Mouse (Mus musculus): Measurements from ENCODE around the gene Galnt4. TPM values are rescaled to one million over a fixed set of nuclear protein-coding genes. Genes with fewer than 3 reads are reported as not detected.

The Galnt4 gene
- polyA plus RNA-seq, 1 experiment from 2014 or later = 7.2 TPM

- CTCF ChIA-PET = no interaction called here
- in situ Hi-C loops (cut with MboI; ENCODE audit: low pct_unique_long_range_greater_than_20kb) = no loop called here
- TF ChIP-seq CTCF (IDR thresholded peaks at IDR 0.05) = no peak
Observed at GRCm38 (mm10) chr10:99114295-99114694, 6.3 kb downstream of the Galnt4 start.

GRCm38 (mm10) chr10:99115471-99116236, 7.7 kb downstream of the Galnt4 start:
- in situ Hi-C loops (cut with MboI; ENCODE audit: low pct_unique_long_range_greater_than_20kb) = no loop called here
- DNase-seq (ENCODE audit: low read depth, low spot score) (no peak), ATAC-seq (no peak)
- H3K27me3 ChIP-seq = no peaks in the 10 kb centered on the region
- ChIA-PET CTCF (no interaction called here), POLR2A (interaction anchor here (0.6 kb wide), 1 partner anchor 115 kb away, joined by 3 read pairs; no protein-coding TSS in a partner anchor)
- no peak for TF ChIP-seq CTCF (IDR thresholded peaks at IDR 0.05)

More at GRCm38 (mm10) chr10:99114295-99114694, 6.3 kb downstream of the Galnt4 start:
- POLR2A ChIA-PET = no interaction called here
- ATAC-seq (no peak), DNase-seq (ENCODE audit: low read depth, low spot score) (no peak)
- H3K27me3 ChIP-seq = no peaks in the 10 kb centered on the region

- ATAC-seq (no peak), DNase-seq (ENCODE audit: low read depth, low spot score) (no peak)
- in situ Hi-C loops (cut with MboI; ENCODE audit: low pct_unique_long_range_greater_than_20kb) = no loop called here
- TF ChIP-seq CTCF (IDR thresholded peaks at IDR 0.05) = no peak
- ChIA-PET POLR2A (no interaction called here), CTCF (no interaction called here)
- no peaks in the 10 kb centered on the region for H3K27me3 ChIP-seq
Observed at GRCm38 (mm10) chr10:99116237-99116632, 8.3 kb downstream of the Galnt4 start.

GRCm38 (mm10) chr10:99116650-99117615, 9.0 kb downstream of the Galnt4 start:
- no peaks in the 10 kb centered on the region for H3K27me3 ChIP-seq
- POLR2A ChIA-PET = no interaction called here
- ATAC-seq (no peak), DNase-seq (ENCODE audit: low read depth, low spot score) (no peak)
- no peak for TF ChIP-seq CTCF (IDR thresholded peaks at IDR 0.05)
- CTCF ChIA-PET = no interaction called here
- in situ Hi-C loops (cut with MboI; ENCODE audit: low pct_unique_long_range_greater_than_20kb) = no loop called here

GRCm38 (mm10) chr10:99117876-99118275, 9.9 kb downstream of the Galnt4 start:
- ATAC-seq = no peak
- no peak for DNase-seq (ENCODE audit: low read depth, low spot score)
- CTCF ChIA-PET = interaction anchor here (1.1 kb wide), 1 partner anchor 10 kb away, joined by 3 read pairs; the partner anchor contains the start of gene Galnt4
- in situ Hi-C loops (cut with MboI; ENCODE audit: low pct_unique_long_range_greater_than_20kb) = no loop called here
- TF ChIP-seq CTCF (IDR thresholded peaks at IDR 0.05) = no peak
- POLR2A ChIA-PET = no interaction called here
- no peaks in the 10 kb centered on the region for H3K27me3 ChIP-seq

- ChIA-PET CTCF (interaction anchor here (1.1 kb wide), 1 partner anchor 11 kb away, joined by 3 read pairs; the partner anchor contains the start of gene Galnt4), POLR2A (no interaction called here)
- no peak for DNase-seq (ENCODE audit: low read depth, low spot score)
- in situ Hi-C loops (cut with MboI; ENCODE audit: low pct_unique_long_range_greater_than_20kb) = no loop called here
- no peaks in the 10 kb centered on the region for H3K27me3 ChIP-seq
- TF ChIP-seq CTCF (IDR thresholded peaks at IDR 0.05) = no peak
- ATAC-seq = no peak
Observed at GRCm38 (mm10) chr10:99118697-99119096, 10.7 kb downstream of the Galnt4 start.

- in situ Hi-C loops (cut with MboI; ENCODE audit: low pct_unique_long_range_greater_than_20kb) = no loop called here
- ATAC-seq = no peak
- TF ChIP-seq CTCF (IDR thresholded peaks at IDR 0.05) = no peak
- CTCF ChIA-PET = no interaction called here
- POLR2A ChIA-PET = no interaction called here
- no peak for DNase-seq (ENCODE audit: low read depth, low spot score)
- no peaks in the 10 kb centered on the region for H3K27me3 ChIP-seq
Observed at GRCm38 (mm10) chr10:99119471-99119870, 11.5 kb downstream of the Galnt4 start.

GRCm38 (mm10) chr10:99126225-99126624, 18.3 kb downstream of the Galnt4 start, which contains the start of gene Phxr2:
Phxr2 (minus strand) TSS chr10:99126325.
- DNase-seq (ENCODE audit: low read depth, low spot score) (no peak), ATAC-seq (no peak)
- no peak for TF ChIP-seq CTCF (IDR thresholded peaks at IDR 0.05)
- CTCF ChIA-PET = interaction anchor here (1.1 kb wide), 1 partner anchor 36 kb away, joined by 3 read pairs; no protein-coding TSS in a partner anchor
- no peaks in the 10 kb centered on the region for H3K27me3 ChIP-seq
- in situ Hi-C loops (cut with MboI; ENCODE audit: low pct_unique_long_range_greater_than_20kb) = no loop called here
- POLR2A ChIA-PET = no interaction called here

- POLR2A ChIA-PET = no interaction called here
- ATAC-seq (no peak), DNase-seq (ENCODE audit: low read depth, low spot score) (no peak)
- no peak for TF ChIP-seq CTCF (IDR thresholded peaks at IDR 0.05)
- in situ Hi-C loops (cut with MboI; ENCODE audit: low pct_unique_long_range_greater_than_20kb) = no loop called here
- no peaks in the 10 kb centered on the region for H3K27me3 ChIP-seq
- CTCF ChIA-PET = no interaction called here
Observed at GRCm38 (mm10) chr10:99126954-99127353, 19.0 kb downstream of the Galnt4 start.

GRCm38 (mm10) chr10:99127691-99128261, 19.8 kb downstream of the Galnt4 start:
- H3K27me3 ChIP-seq = no peaks in the 10 kb centered on the region
- ChIA-PET CTCF (no interaction called here), POLR2A (no interaction called here)
- in situ Hi-C loops (cut with MboI; ENCODE audit: low pct_unique_long_range_greater_than_20kb) = no loop called here
- ATAC-seq (no peak), DNase-seq (ENCODE audit: low read depth, low spot score) (no peak)
- TF ChIP-seq CTCF (IDR thresholded peaks at IDR 0.05) = no peak
